Mouse (Mus musculus) induced T-regulatory cell, adult 2 months (primary cell): ENCODE data around the gene Tgfb1i1.

Experiments
- DNase-seq: peaks from one replicate; pipeline ENCODE4 v3.0.0-alpha.2; 2012; ENCODE audit warnings: low read depth

The Tgfb1i1 gene

DNA sequence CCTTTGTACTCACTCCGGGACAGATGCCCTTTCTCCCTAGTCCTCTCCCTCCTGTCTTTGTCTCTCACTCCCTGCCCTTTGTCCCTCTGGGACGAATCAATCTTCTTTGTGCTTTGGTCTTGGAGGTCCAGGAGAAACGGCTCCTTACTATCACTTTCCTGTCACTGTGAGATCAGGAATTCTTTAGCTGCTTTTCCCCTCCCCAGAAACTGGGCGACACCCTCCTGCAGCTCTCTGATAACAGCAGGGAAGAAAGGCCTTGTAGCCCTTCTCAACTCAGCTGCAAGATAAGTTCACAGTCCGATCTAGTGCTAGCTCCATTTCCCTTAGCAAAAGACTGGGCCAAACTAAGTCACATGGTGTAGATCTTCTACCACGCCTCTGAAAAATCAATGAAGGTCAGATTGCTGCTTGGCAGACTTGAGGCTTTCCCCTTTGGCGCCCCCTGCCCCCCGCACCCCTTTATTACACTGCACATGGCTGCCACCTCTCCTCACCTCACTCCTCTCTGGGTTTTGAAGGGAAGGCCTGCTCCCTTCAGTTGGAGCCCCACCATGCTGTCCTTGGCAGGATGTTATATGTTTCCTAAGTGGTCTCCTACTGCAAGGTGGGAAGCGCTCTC lies 42.4 kb downstream of the Tgfb1i1 start:
- DNase-seq: peak; percentile 25

DNA sequence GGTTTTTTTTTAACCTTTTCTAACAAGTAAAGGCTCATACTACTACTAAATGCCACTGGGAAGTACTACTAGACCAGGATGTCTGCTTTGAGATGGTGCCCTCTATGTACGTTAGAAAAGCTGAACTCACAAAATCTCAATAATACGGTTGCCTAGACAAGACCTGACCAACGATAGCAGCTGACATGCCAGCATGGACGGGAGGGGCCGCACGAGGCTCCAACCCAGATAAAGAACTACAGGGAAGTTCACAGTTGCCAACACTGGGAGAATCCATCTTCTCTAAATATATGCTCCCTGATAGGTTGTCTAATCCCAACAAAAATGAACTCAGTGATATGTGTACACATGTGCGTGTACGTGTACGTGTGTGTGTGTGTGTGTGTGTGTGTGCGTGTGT lies 48.2 kb downstream of the Tgfb1i1 start:
- no peak for DNase-seq

DNA sequence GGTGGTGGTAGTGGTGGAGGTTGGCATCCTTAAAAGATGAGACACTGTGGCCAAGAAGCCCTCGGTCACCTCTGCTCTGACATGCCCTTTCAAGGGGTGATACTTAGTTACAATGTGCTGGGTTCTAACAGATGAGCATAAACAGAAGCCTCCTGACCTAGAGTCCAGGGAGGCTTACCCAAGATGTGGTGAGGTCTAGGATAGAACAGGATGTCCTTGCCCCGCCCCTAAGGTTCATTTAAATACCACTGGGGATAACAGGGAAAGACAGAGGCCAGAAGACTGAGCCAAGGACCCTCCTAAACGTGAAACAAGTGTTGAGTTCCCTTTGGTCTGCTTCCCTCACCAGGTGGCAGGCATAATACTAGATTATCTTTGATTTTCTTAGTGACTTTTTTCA lies 49.9 kb downstream of the Tgfb1i1 start:
- DNase-seq: peak; percentile 21

DNA sequence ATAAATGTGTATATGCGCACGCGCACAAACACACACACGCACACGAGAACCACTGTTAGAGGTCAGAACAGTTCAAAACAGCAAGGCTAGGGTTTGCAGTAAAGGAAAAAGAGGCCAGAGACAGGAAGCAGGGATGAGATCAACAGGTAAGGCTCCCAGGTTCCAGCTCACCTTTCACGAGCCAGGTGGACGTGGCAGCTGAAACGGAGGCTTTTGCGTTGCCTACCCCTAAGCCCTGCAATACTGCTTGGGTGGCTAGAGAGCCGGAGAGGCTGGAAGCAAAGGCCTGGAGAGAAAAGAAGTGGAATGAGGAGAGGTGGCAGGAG lies 50.6 kb downstream of the Tgfb1i1 start:
- DNase-seq: peak; percentile 34

DNA sequence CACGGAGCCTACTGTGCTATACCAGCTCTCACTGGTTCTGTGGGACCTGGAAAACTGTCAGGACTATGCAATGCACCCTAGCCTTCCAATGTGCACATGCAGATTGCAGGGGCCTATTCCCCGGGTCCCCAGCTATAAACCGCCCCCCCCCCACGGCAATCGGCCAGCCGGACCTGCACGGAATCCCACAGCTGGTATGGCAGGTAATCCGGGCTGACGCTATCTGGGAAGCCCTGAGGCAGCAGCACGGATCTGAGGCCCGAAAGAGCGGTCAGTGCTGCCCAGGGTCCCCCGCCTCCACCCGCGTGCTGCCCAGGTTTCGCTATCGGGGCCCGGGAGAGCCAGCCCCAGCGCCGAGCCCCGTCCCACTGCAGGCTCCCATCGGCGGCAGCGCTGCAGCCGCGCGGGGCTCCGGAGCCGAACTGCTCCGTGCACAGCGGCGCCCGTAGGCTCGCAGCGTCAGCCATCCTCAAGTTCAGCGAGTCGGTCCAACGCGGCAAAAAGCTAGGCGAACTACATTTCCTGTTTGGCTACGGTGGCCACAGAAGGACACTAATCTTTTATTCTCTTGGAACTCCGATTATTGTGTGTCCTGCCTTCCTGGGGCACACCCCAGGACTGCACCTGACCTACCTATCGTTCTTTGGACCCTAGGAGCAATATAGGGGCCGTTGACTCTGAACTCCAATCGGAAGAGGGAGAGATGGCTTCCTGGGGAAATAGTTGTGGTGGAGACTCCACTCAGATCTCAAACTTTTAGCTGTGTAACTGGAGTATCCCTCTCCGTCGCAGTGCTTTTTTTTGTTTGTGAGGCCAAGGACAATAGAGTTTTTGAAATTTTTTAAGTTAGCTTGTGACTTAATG lies 51.2 kb downstream of the Tgfb1i1 start, which contains the start of gene BC017158:
Gene BC017158, minus strand, starts transcription at position 554 of the 864 bp plus-strand sequence.
- DNase-seq: peak; percentile 87

DNA sequence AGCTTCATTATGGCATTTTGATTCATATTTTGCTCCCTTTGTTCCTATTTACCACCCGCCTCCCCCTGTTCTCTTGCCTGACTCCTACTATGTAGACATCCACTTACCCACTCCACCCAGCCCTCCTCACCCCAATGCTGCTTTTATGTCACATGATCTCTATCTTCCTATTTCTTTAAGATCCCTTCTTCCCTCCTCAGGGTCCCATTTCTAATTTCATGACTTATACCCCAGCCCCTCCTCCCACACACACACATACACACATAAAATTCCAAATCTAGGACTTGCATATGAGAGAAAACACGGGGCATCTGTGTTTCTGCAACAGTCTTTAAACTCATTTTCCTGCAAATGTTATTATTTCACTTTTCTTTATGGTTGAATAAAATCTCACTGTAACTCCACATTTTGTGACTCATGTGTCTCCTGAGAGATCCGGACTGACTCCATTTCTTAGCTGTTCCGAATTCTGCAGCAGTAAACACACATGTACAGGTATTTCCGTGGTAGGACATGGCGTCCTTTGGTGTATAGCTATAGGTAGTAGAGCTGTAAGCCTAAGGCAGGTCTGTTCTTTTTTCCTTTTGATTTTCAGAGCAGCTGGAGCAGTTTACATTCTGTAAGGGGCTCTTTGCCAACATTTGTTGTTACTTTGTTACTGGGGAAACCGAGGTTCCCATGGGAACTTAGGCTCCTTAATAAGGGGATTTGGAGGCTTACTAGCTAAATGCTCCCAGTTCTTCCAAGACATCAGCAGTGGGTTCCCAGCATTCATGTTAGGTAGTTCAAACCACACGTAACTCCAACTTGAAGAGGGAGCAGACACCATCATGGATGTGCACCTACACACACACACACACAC lies 52.1 kb downstream of the Tgfb1i1 start:
- DNase-seq: peak; percentile 5

DNA sequence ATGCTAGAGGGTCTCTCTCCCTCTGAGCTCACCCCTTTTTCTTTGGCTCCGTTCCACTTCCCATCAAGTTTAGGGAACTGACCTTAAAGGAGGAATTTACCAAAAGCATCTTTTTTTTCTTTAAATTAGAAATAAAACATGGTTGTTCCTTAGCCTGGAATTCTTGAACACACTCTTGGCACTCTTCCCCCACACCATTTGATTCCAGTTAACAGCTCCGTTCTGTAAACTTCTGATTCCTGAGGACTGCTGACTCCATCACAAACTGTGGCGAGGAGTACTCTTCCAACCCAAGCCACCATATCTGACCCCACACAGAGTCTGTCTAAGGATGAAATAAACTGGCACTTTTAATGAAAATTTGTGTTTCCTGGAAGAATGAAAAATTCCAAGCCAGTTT lies 54.3 kb downstream of the Tgfb1i1 start:
- no peak for DNase-seq

- no peak for DNase-seq
Observed at GRCm38 (mm10) chr7:128302151-128302550, 55.5 kb downstream of the Tgfb1i1 start.

DNA sequence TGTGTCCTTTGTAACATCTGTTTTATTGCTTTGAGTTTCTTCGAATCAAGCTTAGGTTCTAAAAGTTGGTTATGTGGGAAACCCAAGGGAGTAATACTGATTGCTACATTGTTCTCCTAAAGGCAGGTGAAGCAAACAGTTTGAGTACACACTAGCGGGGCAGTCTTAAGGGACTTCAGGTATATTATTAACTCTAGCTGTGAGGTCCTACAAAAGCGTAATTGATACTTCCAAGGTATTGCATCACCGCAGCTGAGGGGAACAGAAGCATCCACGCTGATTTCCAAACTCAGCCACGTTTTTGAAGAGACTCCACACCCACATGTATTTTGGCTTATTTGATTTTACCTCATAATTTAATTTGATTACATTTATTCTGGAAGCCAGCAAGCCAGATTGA lies 57.6 kb downstream of the Tgfb1i1 start:
- DNase-seq: no peak

- peak; percentile 13 for DNase-seq
Observed at GRCm38 (mm10) chr7:128304907-128305306, 58.3 kb downstream of the Tgfb1i1 start.
